Mouse (Mus musculus) kidney, adult 2 months (tissue): Measurements from ENCODE around the gene Gm38431.

Experiments used
- CTCF ChIP-seq: fragments of 200-500 bp; conservative IDR thresholded peaks from 2 replicates; pipeline ENCODE4 v1.5.1; 2011; ENCODE audit warnings: low read depth, mild to moderate bottlenecking, control low read depth, low read length, moderate library complexity, mixed read lengths; ENCODE audit not compliant: insufficient read depth, insufficient read length
- POLR2A ChIP-seq: fragments of 200-500 bp; IDR thresholded peaks from one replicate; pipeline ENCODE4 v1.6.1; 2011; ENCODE audit warnings: low read depth, low read length, control low read depth

- TF ChIP-seq POLR2A, result no peak
- no peak for TF ChIP-seq CTCF
Observed at GRCm38 (mm10) chr9:21027774-21028290, 64.0 kb downstream of the Gm38431 start.
